Mouse (Mus musculus) cortical plate, adult 2 months (tissue): Measurements from ENCODE around the gene Rassf2. TPM values are rescaled to one million over a fixed set of nuclear protein-coding genes. Genes with fewer than 3 reads are reported as not detected.
A peak's percentile ranks its signal among the peaks of the same experiment; 100 is the strongest.

Experiments used
- H3K27ac ChIP-seq: fragments of 200-500 bp; 2 replicates; pipeline ENCODE4 v1.5.1; 2012; ENCODE audit warnings: low read length, control low read depth, inconsistent platforms; ENCODE audit not compliant: insufficient read depth
- H3K4me1 ChIP-seq: fragments of 200-500 bp; 2 replicates; pipeline ENCODE4 v1.6.1; 2011; ENCODE audit warnings: low read length; ENCODE audit not compliant: control insufficient read depth, insufficient read depth
- H3K4me3 ChIP-seq: fragments of 200-500 bp; 2 replicates; pipeline ENCODE4 v1.5.1; 2011; ENCODE audit warnings: mild to moderate bottlenecking, low read length, control low read depth; ENCODE audit not compliant: insufficient read depth
- CTCF ChIP-seq: fragments of 200-500 bp; IDR thresholded peaks from 2 replicates; pipeline ENCODE4 v1.5.1; 2011; ENCODE audit warnings: mild to moderate bottlenecking, control low read depth, low read length; ENCODE audit not compliant: insufficient read depth; ENCODE audit errors: extremely low read depth
- POLR2A ChIP-seq: fragments of 200-500 bp; IDR thresholded peaks from 2 replicates; pipeline ENCODE4 v1.6.1; 2011; ENCODE audit warnings: mild to moderate bottlenecking, low read length, control low read depth; ENCODE audit not compliant: insufficient read depth; ENCODE audit errors: extremely low read depth
- polyA plus RNA-seq: library from polyadenylated mRNA; depleted of rRNA; stranded (reverse); fragments of >200 nt; gene quantifications from 2 replicates; pipeline ENCODE4 v1.2.3, GENCODE M21; 2012

Gene Rassf2
- polyA plus RNA-seq, 1 experiment = 35.9 TPM

DNA sequence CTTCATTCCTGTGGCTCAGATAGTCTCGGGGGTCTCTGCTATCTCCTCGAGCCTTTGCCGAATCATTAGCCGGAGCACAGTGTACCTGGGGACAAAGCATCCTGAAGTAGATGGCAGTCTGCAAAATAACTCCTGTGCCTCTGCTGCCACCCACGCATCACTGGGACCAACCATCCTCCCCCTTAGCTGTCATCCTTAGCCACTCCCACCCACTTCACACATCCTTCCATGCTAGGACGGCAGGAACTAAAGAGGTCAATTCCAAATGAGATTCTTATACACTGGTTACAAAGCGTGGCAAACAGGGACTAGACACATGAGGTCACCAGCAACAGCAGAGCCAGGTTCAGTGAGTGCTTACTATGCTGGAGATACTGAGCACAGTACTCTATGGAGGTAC is 33.7 kb downstream of the Rassf2 start:
- H3K4me1 ChIP-seq = peaks cover 17% of the 10 kb centered on the region
- H3K27ac ChIP-seq = no peak overlapping the region

DNA sequence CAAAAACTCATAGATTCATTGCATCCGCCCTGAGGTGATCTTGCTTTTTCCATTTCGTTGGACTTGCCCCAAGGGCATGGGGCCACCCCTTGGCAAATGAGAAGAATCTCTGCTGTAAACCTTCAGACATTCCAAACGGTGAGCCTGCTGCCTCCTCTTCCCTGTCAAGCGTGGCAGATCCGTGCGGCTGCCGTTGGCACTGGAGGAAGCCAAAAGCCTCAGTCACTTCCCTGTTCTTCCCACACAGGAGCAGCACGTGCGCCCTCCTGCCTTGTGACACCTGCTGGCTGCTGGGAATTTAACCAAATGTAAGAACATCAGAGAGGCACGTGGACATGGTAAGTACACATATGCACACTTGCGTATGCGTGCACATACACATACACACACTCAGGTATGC is 34.3 kb downstream of the Rassf2 start:
- H3K27ac ChIP-seq = no peak overlapping the region
- peaks cover 17% of the 10 kb centered on the region for H3K4me1 ChIP-seq
- TF ChIP-seq POLR2A = no peak
- no peak for TF ChIP-seq CTCF
- H3K4me3 ChIP-seq = no peak overlapping the region

More for the DNA sequence above, 33.7 kb downstream of the Rassf2 start:
- no peak for TF ChIP-seq CTCF
- no peak for TF ChIP-seq POLR2A
- no peak overlapping the region for H3K4me3 ChIP-seq

DNA sequence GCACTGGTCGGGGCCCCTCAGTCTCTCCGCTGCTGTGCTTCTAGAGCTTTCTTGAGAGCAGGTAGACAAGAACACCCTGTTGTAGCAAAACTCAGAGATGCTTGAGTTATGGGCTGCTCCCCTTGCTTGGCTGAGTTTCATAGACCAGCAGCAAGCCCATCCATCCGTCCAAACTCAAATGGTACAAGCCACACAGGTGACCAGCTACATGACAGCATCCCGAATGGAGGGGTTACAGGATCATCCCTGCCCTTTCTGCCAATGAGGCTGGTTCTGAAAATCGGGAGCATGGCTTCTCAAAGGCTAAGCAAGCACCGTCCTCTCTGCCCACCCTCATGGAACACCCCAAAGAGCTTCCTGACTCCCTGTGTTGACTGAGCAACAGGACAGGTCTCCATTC is 35.1 kb downstream of the Rassf2 start:
- Histone ChIP-seq H3K27ac (no peak overlapping the region), H3K4me3 (no peak overlapping the region)
- TF ChIP-seq POLR2A (no peak), CTCF (no peak)

DNA sequence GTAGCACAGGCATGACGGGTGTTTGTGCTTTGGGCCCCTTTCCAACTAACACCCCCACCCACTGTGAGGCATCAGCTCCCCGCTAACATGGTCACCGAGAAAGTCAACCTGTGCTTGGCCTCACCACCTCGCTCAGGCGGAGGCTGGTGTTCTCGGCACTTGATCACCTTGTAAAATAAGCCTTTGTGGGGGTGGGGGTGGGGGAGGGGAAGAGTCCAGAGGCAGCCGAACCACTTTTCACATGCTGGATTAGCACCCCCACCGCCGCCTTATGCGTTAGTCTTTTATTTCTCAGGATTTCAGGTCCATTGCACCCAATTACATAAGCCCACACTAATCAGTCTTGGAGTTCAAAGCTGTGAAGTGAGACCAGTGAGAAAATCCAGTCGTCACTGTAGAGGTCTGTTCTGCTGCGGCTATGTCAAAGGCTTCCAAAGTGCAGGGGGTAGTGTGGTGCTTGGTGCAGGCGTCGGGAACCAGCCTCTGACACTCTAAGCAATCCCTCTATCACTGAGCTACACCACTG is 36.4 kb downstream of the Rassf2 start:
- no peak overlapping the region for H3K4me3 ChIP-seq
- H3K27ac ChIP-seq = no peak overlapping the region
- TF ChIP-seq POLR2A = no peak
- TF ChIP-seq CTCF = no peak
- H3K4me1 ChIP-seq = peaks cover 19% of the 10 kb centered on the region

More for the DNA sequence above, 35.1 kb downstream of the Rassf2 start:
- H3K4me1 ChIP-seq = peaks cover 17% of the 10 kb centered on the region

DNA sequence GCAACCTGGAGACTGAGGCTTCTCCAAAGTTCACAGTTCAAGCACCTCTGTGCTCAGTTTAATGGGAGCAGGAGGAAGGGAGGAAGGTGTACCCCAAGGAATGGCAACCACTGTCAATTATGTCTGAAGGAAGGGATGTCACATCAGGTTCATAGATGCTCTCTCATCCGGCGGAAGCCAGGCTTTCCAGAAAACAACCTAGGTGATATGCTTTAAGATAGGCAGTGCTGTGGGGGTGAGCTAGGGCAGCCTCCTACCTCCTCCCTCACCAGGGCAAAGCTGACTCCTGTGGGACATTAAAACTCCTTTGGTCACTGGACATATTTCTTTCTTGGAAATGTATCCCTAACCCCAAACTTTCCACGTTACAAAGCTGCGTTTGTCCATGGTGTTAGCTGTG is 36.9 kb downstream of the Rassf2 start:
- no peak for TF ChIP-seq CTCF
- TF ChIP-seq POLR2A = no peak
- Histone ChIP-seq H3K4me3 (no peak overlapping the region), H3K4me1 (peaks cover 19% of the 10 kb centered on the region), H3K27ac (no peak overlapping the region)

DNA sequence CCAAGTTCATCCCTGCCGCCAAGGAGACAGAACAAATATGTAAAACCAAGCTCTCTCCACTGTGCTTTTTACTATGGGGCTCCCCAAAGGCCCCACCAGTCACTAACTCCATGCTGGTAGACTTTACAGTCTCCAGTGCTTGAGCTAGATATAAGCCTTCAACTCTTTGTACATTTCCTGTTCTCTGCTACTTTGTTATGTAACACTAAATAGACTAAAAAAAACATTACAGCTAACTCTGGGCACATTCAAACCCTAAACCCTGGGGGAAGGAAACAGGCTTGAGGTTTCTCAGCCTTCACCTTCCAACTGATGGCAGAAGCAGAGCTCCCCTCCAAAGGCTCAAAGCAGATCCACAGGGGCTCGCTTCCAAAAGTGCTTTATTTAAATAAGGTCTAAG is 37.6 kb downstream of the Rassf2 start:
- H3K27ac ChIP-seq = no peak overlapping the region
- no peak overlapping the region for H3K4me3 ChIP-seq
- TF ChIP-seq CTCF (no peak), POLR2A (no peak)
- peaks cover 18% of the 10 kb centered on the region for H3K4me1 ChIP-seq

DNA sequence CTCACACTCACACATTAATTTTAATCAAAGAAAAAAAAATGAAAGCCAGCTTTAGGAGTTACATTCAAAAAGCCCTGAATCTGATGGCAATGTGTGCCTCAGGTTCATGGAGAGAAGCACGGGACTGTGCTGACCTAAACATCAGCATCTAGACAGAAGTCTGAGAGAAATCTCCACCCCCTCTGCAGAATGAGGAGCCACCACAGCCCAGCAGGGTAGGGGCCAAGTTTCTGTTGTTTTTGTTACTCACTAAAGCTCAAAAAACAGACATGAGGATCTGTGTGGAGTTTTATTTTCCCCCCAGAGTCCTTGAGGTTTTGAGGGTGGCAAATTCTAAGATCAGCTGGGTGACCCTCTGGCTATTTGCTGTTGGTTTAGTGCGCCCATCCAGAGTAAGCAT is 41.5 kb downstream of the Rassf2 start:
- TF ChIP-seq POLR2A (no peak), CTCF (no peak)
- Histone ChIP-seq H3K4me3 (no peak overlapping the region), H3K27ac (no peak overlapping the region), H3K4me1 (peaks cover 10% of the 10 kb centered on the region)

DNA sequence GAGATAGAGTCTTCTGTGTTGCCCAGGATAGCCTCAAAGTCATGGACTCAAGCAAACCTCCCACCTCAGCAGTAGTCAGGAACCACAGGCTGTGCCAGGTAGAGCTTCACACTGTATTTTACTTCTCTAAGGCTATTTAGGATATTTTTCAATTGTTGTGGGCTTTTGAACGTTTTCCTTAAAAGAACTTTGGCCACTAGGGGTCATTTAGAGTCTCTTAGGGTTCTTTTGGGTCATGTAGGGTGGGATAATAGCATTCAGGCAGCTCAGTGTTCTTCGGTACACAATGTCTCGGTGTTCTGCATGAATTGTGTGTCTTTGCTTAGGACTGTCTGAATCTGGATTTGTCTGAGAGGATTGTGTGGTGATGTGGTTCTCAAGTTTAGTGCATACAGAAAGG is 42.1 kb downstream of the Rassf2 start:
- TF ChIP-seq POLR2A (no peak), CTCF (no peak)
- Histone ChIP-seq H3K4me3 (no peak overlapping the region), H3K27ac (no peak overlapping the region; the same call in 1 of the 2 replicates), H3K4me1 (peaks cover 4% of the 10 kb centered on the region; the same call in 1 of the 2 replicates)

DNA sequence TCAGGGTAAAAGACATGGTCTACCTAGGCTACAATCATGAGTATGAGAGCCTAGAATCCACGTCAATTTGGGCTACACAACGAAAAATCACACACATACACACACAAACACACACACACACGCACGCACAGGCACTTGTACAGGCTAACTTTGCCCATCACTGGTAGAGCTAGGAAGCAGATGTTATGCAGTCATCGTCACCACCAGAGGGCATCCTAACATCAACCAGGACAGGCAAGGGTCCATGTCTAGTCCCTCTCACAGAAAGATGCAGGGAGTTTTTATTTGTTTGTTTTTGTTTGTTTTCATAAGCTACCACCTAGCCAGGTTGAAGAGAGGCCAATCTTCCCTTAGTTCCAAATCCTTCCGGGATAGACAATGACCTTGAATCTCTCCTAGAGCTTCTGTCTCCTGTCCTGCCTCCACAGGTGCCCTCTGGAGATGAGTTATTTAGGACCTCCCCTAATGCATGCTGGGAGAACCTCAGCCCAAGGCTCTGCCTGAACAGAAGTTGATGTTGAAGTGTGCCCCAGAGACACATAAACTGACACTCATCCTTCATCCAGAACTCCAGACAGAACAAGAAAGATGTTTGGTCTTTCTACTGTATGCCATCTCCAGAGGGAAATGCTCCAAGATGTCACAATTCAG is 47.4 kb downstream of the Rassf2 start:
- TF ChIP-seq CTCF (peak; percentile 99), POLR2A (no peak)
- Histone ChIP-seq H3K4me3 (no peak overlapping the region), H3K4me1 (no peaks in the 10 kb centered on the region), H3K27ac (no peak overlapping the region)

DNA sequence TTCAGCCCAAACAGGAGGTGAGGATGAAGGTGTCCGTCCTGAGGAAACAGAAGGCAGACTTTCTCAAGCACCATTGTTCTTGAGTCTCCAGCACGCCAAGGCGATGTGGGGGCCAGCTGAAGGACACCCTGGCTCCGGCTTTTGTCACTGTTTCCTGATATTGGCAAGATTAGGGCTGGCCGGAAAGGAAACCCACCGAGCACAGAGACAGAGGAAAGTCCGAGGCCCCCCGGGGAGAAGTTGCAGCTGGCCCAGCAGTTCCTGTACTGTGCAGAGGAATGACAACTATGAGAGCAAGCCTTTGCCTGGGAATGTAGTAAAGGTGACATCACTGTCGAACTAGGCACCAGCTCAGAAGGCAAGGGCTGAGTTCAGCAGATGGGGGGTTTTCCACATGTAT is 49.2 kb downstream of the Rassf2 start:
- Histone ChIP-seq H3K27ac (no peak overlapping the region), H3K4me1 (no peaks in the 10 kb centered on the region), H3K4me3 (no peak overlapping the region)
- TF ChIP-seq CTCF = no peak
